Mouse (Mus musculus): Measurements from ENCODE around the gene Psen1. TPM values are rescaled to one million over a fixed set of nuclear protein-coding genes. Genes with fewer than 3 reads are reported as not detected.
A peak's percentile ranks its signal among the peaks of the same experiment; 100 is the strongest.

Psen1 gene
- polyA plus RNA-seq, 1 experiment from 2014 or later, result 89.5 TPM

DNA sequence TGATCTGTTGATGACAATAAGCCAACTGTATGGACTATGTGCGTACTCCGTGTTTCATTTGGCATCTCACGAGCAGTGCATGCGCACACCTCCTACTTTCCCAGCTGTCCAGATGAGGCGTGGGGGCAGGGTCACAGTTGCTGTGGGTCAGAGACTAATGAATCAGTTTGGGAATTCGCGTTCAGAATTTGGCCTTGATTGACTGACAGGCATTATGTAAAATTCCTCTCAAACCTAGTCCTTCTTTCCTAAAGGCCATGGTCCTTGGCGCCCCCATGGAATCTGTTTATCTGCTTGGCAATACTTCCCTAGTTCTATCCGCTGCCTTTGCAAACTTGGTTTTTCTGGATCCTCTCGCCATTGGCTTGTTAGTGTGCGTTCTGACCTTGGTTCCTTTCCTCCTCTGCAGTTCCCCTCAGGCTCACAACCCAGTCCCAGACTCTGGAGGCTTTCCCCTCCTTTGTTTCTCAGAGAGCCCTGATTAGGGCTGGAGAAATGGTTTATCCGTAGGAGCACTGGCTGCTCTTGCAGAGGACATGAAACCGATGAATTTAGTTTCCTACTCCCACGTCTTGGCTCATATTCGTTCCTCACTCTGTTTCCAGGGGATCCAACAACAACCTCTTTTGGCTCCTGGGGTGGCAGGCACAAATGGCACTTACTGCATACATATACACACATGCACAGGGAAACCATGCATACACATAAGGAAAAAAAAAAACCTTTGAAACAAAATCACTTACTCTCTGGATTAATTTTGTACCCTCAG, 28.6 kb downstream of the Psen1 start:
- no peaks in the 10 kb centered on the region for H3K4me1 ChIP-seq (replicated peaks; ENCODE audit: control insufficient read depth, insufficient read depth, low read length)
- TF ChIP-seq CTCF (IDR thresholded peaks at IDR 0.05; ENCODE audit: low read depth), result no peak
- H3K4me2 ChIP-seq (replicated peaks; ENCODE audit: low read depth), result no peak overlapping the region
- no peaks in the 10 kb centered on the region for H3K9me3 ChIP-seq (ENCODE audit: control insufficient read depth)
- no peak for ATAC-seq
- H3K27me3 ChIP-seq (replicated peaks; ENCODE audit: control insufficient read depth, insufficient read depth, low read length), result no peaks in the 10 kb centered on the region
- H3K4me3 ChIP-seq (ENCODE audit: low read depth, low read length), result no peak overlapping the region
- H3K27ac ChIP-seq (ENCODE audit: low read depth, low read length), result no peak overlapping the region; the same call in 1 of the 2 replicates
- 90% methylated on average over 15 of the region's 15 CpGs for WGBS
- no peak overlapping the region for H3K9ac ChIP-seq (ENCODE audit: low read depth, low read length)
- H3K36me3 ChIP-seq (ENCODE audit: control insufficient read depth, insufficient read depth), result peaks cover 77% of the 10 kb centered on the region

DNA sequence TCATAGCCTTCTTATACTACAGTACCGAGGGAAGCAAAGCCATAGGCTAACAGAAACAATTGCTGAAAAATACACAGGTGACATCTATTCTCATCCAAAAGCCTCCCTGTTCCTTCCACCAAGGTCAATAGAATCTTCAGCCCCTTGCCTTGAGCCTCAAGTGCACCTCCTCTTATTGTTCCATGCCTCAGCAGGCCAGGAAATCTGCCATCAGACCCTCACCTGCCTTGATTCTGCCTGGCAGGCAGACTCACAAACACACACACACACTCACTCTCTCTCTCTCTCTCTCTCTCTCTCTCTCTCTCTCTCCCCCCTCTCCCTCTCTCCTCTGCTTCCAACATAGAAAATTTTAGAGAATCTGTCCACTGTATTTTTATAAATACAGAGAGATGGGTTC, 31.5 kb downstream of the Psen1 start:
- peaks cover 66% of the 10 kb centered on the region for H3K36me3 ChIP-seq (ENCODE audit: control insufficient read depth, insufficient read depth)
- no peaks in the 10 kb centered on the region for H3K9me3 ChIP-seq (ENCODE audit: control insufficient read depth)
- TF ChIP-seq CTCF (IDR thresholded peaks at IDR 0.05; ENCODE audit: low read depth), result no peak
- no peaks in the 10 kb centered on the region for H3K27me3 ChIP-seq (replicated peaks; ENCODE audit: control insufficient read depth, insufficient read depth, low read length)
- H3K4me3 ChIP-seq (ENCODE audit: low read depth, low read length), result no peak overlapping the region
- H3K9ac ChIP-seq (ENCODE audit: low read depth, low read length), result no peak overlapping the region
- WGBS, result 88% methylated on average over 1 of the region's 1 CpGs
- no peak overlapping the region for H3K4me2 ChIP-seq (replicated peaks; ENCODE audit: low read depth)
- no peak overlapping the region for H3K27ac ChIP-seq (ENCODE audit: low read depth, low read length)
- no peak for ATAC-seq
- H3K4me1 ChIP-seq (replicated peaks; ENCODE audit: control insufficient read depth, insufficient read depth, low read length), result no peaks in the 10 kb centered on the region

DNA sequence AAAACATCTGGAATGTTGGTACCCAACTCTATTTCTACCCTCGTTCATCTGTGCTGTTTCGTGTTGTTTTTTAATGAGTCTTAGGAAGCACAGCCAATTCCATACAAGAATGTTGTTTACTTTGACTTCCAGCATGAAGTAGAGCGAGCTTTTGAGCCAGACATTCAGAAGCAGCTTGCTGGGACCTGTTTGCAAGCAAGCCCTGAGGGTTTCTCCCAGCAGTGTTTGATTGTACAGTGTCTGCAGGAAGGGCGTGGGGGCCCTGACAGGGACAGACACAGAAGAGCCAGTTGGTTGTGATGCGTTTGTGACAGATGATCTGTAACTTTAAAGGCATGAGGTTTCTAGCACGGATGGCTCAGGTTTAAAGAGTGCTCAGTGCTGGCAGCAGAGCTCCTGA, 33.3 kb downstream of the Psen1 start:
- H3K36me3 ChIP-seq (ENCODE audit: control insufficient read depth, insufficient read depth), result peaks cover 60% of the 10 kb centered on the region
- TF ChIP-seq CTCF (IDR thresholded peaks at IDR 0.05; ENCODE audit: low read depth), result no peak
- WGBS, result 45% methylated on average over 6 of the region's 6 CpGs
- H3K4me1 ChIP-seq (replicated peaks; ENCODE audit: control insufficient read depth, insufficient read depth, low read length), result no peaks in the 10 kb centered on the region
- no peaks in the 10 kb centered on the region for H3K9me3 ChIP-seq (ENCODE audit: control insufficient read depth)
- H3K4me3 ChIP-seq (ENCODE audit: low read depth, low read length), result no peak overlapping the region
- ATAC-seq, result no peak
- H3K9ac ChIP-seq (ENCODE audit: low read depth, low read length), result no peak overlapping the region
- peak overlapping the region; percentile 57; the same call in 1 of the 2 replicates for H3K27ac ChIP-seq (ENCODE audit: low read depth, low read length)
- no peak overlapping the region for H3K4me2 ChIP-seq (replicated peaks; ENCODE audit: low read depth)
- H3K27me3 ChIP-seq (replicated peaks; ENCODE audit: control insufficient read depth, insufficient read depth, low read length), result no peaks in the 10 kb centered on the region

DNA sequence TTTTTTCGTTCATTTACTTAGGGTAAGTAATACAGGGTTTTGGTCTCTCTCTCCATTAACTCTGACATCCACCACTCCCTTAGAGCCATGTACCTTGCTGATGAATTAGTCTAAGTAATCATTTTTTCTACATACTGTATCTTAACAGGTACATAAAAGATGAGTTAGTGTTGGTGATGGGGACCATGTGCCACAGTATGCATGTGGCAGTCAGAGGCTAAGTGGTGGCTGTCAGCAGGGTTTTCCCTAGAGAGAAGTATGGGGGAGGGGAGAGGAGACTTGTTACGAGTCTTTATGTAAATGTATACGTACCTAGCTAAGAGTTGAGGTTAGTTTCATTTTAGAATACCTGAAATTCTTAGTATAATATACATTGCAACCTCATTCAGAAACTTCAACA, 35.1 kb downstream of the Psen1 start:
- Histone ChIP-seq H3K9me3 (ENCODE audit: control insufficient read depth) (no peaks in the 10 kb centered on the region), H3K27ac (ENCODE audit: low read depth, low read length) (no peak overlapping the region), H3K27me3 (replicated peaks; ENCODE audit: control insufficient read depth, insufficient read depth, low read length) (no peaks in the 10 kb centered on the region), H3K4me2 (replicated peaks; ENCODE audit: low read depth) (no peak overlapping the region), H3K9ac (ENCODE audit: low read depth, low read length) (no peak overlapping the region), H3K4me3 (ENCODE audit: low read depth, low read length) (no peak overlapping the region), H3K4me1 (replicated peaks; ENCODE audit: control insufficient read depth, insufficient read depth, low read length) (no peaks in the 10 kb centered on the region), H3K36me3 (ENCODE audit: control insufficient read depth, insufficient read depth) (peaks cover 49% of the 10 kb centered on the region)
- WGBS, result 83% methylated on average over 3 of the region's 3 CpGs
- ATAC-seq, result no peak
- TF ChIP-seq CTCF (IDR thresholded peaks at IDR 0.05; ENCODE audit: low read depth), result no peak

DNA sequence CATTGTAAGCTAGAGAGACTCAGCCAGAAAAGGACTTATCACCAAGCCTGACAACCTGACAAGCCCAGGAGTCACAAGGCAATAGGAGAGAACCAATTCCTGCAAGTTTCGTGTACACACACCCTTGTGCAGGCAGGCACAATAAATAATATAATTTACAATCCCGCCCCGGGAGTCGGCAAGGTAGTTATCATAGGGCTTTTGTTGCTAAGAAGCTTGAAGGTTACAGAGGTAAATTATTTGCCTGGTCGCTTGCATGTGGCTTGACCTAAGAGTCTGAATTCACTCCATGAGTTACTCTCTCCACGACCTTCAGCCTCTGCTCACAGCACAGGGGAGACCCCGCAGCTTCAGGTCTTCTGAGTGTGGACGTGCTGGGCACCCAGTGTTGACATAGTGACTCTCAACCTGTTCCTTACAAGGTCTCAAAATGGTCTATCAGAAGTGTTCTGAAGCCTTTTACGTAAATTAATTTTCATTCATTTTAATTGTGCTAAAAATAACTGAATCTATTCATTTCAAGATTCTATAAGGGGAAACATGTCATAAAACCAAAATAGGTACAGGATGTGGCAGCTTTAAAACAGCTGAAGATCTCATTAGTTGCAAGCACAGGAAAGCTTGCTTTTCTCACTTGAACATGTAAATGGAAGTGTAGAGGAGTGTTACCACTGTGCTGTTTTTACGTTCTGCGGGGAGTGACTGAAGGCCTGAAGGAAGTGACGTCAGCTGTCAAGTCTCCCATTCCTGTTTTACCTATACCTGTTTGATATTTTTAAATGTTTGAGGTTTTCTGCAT, 38.8 kb downstream of the Psen1 start:
- Histone ChIP-seq H3K9me3 (ENCODE audit: control insufficient read depth) (no peaks in the 10 kb centered on the region), H3K27me3 (replicated peaks; ENCODE audit: control insufficient read depth, insufficient read depth, low read length) (no peaks in the 10 kb centered on the region), H3K36me3 (ENCODE audit: control insufficient read depth, insufficient read depth) (peaks cover 68% of the 10 kb centered on the region), H3K4me3 (ENCODE audit: low read depth, low read length) (no peak overlapping the region), H3K9ac (ENCODE audit: low read depth, low read length) (no peak overlapping the region), H3K4me2 (replicated peaks; ENCODE audit: low read depth) (no peak overlapping the region), H3K27ac (ENCODE audit: low read depth, low read length) (peak overlapping the region; percentile 41), H3K4me1 (replicated peaks; ENCODE audit: control insufficient read depth, insufficient read depth, low read length) (no peaks in the 10 kb centered on the region)
- peak; percentile 12; the same call in 1 of the 2 replicates for ATAC-seq
- TF ChIP-seq CTCF (IDR thresholded peaks at IDR 0.05; ENCODE audit: low read depth), result no peak
- WGBS, result 44% methylated on average over 12 of the region's 12 CpGs

DNA sequence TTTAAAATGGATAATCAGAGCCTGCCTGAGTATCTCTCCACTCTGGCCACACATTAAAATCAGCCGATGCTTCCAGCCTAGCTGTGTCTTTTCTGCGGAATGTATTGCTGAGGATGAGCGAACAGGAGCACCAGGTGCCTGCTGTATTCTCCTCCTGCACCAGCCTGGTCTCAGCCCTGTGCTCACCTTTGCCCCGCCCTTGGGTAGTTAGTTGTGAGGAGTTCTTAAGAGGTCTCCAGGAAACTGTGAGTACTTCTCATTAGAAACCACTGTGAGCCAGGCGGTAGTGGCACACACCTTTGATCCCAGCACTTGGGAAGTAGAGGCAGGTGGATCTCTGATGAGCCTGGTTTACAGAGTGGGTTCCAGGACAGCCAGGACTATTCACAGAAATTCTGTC, 44.3 kb downstream of the Psen1 start:
- H3K27ac ChIP-seq (ENCODE audit: low read depth, low read length), result no peak overlapping the region
- H3K36me3 ChIP-seq (ENCODE audit: control insufficient read depth, insufficient read depth), result peaks cover 82% of the 10 kb centered on the region
- H3K9me3 ChIP-seq (ENCODE audit: control insufficient read depth), result no peaks in the 10 kb centered on the region
- no peaks in the 10 kb centered on the region for H3K4me1 ChIP-seq (replicated peaks; ENCODE audit: control insufficient read depth, insufficient read depth, low read length)
- no peak for TF ChIP-seq CTCF (IDR thresholded peaks at IDR 0.05; ENCODE audit: low read depth)
- H3K9ac ChIP-seq (ENCODE audit: low read depth, low read length), result no peak overlapping the region
- no peaks in the 10 kb centered on the region for H3K27me3 ChIP-seq (replicated peaks; ENCODE audit: control insufficient read depth, insufficient read depth, low read length)
- 67% methylated on average over 5 of the region's 5 CpGs for WGBS
- no peak for ATAC-seq
- no peak overlapping the region for H3K4me3 ChIP-seq (ENCODE audit: low read depth, low read length)
- no peak overlapping the region for H3K4me2 ChIP-seq (replicated peaks; ENCODE audit: low read depth)

All from intestine, postnatal 0 days (tissue).